Mouse (Mus musculus): ENCODE measurements around the gene Shcbp1. TPM values are rescaled to one million over a fixed set of nuclear protein-coding genes. Genes with fewer than 3 reads are reported as not detected.

Gene Shcbp1
- total RNA-seq (2023) = 10 to 100 TPM; 18.9 to 22.7 TPM

DNA sequence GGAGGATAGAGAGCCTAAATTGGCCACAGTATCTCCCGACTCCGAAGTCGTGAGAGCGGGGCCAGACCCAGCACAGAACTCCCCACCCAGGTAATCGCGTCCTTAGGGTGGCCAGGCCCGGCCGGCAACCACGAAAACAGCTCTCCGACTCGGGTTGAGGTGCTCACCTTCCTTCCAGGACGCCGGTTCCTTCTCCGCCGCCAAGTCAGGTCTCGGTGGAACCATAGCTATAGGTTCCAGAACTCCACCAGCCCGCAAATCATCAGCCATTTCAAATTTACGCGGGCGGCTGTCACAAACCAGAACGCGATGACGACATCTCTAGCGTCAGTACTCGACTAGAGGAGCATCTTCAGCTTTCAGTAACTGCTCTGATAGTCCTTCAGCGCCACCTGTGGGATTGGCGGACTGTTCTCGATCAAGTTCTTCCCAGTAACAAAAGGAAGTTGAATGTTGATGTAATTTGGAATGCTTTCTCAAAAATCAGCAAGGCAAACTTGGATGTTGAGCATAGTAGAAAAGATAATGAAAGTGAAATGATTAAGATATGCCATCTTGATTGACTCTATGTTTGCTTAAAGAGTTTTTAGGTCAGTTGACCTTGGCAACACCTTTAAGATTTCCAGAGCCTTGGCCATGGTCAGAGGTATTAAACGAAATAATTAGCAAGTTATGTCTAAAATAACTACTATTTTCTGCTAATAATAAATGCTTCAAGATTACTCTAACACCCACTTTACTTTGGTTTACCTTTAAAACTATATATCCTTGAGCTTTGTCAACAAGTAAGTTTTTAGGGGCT, at the start of gene Shcbp1:
Gene Shcbp1, minus strand, starts transcription at position 314 of the 802 bp plus-strand sequence.

Other genes starting within 250 kb of the Shcbp1 start
- 1 to 10 TPM; 7.3 to 9.1 TPM for gene Zfp958, start 166.4 kb downstream of the Shcbp1 start, total RNA-seq (2023)